Mouse (Mus musculus): Measurements from ENCODE around the gene Cacna1f. TPM values are rescaled to one million over a fixed set of nuclear protein-coding genes. Genes with fewer than 3 reads are reported as not detected.

Cacna1f gene
- total RNA-seq, 2 experiments from 2014 or later, result not detected

DNA sequence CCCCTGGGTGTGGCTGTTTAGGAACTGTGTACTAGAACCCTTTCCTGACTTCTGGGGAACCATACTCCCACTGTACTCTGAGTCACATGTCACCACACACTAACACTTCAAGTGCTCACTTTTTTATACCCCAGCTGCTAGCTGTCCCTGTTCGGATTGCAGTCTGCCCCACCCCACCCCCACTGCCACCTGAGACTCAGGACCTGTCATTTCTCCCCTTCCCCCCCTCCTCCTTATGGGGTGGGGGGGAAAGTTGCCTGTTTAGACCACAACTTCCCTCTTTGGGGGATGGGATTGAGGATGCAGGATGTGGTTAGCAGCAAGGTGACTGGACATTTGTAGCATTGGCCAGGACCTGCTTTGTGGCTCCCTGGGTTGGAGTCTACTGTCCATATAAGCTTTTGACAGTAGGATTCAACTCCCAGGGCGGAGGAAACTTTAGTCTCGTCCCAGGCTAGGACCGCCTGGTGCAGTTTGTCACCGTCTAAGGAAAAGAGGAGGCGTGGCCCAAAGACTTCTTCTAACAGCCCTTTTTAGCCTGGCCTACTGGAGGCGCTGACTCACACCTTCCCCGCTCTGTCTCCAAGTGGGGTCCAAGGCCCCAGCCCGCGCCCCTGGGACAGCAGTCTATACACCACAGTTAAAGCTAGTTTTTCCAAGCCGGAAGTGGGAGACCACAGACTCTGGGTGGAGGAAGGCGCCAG, 66.8 kb downstream of the Cacna1f start:
- no peak for DNase-seq (ENCODE audit: low spot score in 2 of 2)

- peak in 1 of 2 experiments; percentile 32 for DNase-seq (ENCODE audit: low spot score in 2 of 2)
Measured at GRCm38 (mm10) chrX:7674284-7675000, 67.6 kb downstream of the Cacna1f start.

DNA sequence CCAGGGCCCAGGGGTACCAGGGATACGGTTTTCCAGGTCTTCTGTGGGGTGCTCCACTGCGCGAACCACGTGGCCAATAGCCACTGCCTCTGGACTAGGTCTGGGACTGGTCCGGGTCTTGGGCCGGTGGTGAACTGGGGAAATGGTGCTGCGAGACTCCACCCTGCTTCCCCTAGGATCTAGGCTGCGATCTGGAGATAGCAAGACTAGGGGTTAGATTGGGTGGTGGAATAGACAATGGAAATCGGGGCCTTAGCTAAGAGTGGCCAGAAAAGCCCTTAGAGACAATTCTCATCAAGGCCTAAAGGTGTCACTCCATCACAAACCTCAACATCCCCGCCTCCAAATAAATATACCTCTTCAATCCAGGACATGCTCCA, 68.1 kb downstream of the Cacna1f start:
- DNase-seq (ENCODE audit: low spot score in 2 of 2), result no peak

DNA sequence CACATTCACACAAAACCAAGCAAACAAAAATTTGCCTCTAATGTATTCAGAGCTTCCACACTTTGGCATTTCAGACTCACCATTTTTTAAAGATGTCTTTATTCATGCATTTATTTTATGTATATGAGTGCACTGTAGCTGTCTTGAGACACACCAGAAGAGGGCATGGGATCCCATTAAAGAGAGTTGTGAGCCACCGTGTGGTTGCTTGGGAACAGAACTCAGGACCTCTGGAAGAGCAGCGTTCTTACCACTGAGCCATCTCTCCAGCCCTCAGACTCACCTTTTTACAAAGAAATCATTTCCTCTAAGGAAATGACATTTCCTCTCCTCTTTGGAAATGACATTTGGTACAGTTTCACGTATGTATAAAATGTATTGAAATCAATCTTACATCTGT, 72.1 kb downstream of the Cacna1f start:
- DNase-seq (ENCODE audit: low spot score in 2 of 2), result no peak

GRCm38 (mm10) chrX:7679405-7680056, 72.6 kb downstream of the Cacna1f start:
- peak; percentile 79 to 86 for DNase-seq (ENCODE audit: low spot score in 2 of 2)

DNA sequence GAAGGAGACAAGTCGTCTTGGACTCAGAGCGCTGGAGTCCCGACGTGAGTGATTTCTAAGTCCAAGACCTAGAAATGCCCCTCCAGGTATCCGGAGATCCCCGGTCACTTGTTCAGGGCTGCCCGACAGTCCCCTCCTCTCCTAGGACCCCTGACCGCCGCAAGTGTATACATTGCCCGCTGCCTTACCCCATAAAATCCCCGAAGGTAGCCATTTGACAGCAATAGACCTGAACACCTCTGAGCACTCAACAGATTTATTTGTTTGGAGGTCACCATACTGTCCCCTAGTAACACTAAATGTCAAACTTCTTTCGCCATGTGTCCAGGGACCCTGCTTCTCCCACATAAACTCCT, 73.2 kb downstream of the Cacna1f start:
- no peak for DNase-seq (ENCODE audit: low spot score in 2 of 2)

GRCm38 (mm10) chrX:7680864-7681263, 74.0 kb downstream of the Cacna1f start, which contains the start of gene Magix:
Magix (minus strand) TSS chrX:7681251.
- DNase-seq (ENCODE audit: low spot score in 2 of 2), result no peak

Other genes with a start within 250 kb of the Cacna1f start
- 10 to 100 TPM; 14.0 to 14.9 TPM for gene Usp27x, start 231.3 kb upstream of the Cacna1f start, total RNA-seq (2021)
- gene Foxp3, start 33.4 kb upstream of the Cacna1f start, total RNA-seq (2021), result under 1 TPM; 0.21 to 0.22 TPM
- gene Ppp1r3f, start 32.8 kb upstream of the Cacna1f start, total RNA-seq (2021), result 10 to 100 TPM; 13.1 to 14.1 TPM
- gene Ccdc22, start 1.6 kb upstream of the Cacna1f start, total RNA-seq (2021), result 10 to 100 TPM; 21.3 to 23.4 TPM
- gene Syp, start 31.4 kb downstream of the Cacna1f start, total RNA-seq (2021), result 1,000 to 10,000 TPM; 1,418 to 1,453 TPM
- 1 to 10 TPM; 2.0 TPM for gene Prickle3, start 50.2 kb downstream of the Cacna1f start, total RNA-seq (2021)
- 10 to 100 TPM; 14.9 to 19.3 TPM for gene Plp2, start 64.3 kb downstream of the Cacna1f start, total RNA-seq (2021)
- gene Magix, start 74.2 kb downstream of the Cacna1f start, total RNA-seq (2021), result under 1 TPM in 1 of 2 experiments, not detected in 1; 0.42 TPM
- 10 to 100 TPM; 35.5 to 38.4 TPM for gene Gpkow, start 90.0 kb downstream of the Cacna1f start, total RNA-seq (2021)
- gene Wdr45, start 107.2 kb downstream of the Cacna1f start, total RNA-seq (2021), result 10 to 100 TPM; 34.3 to 41.8 TPM
- not detected for gene Gm45208, start 115.2 kb downstream of the Cacna1f start, total RNA-seq (2021)
- gene Praf2, start 121.4 kb downstream of the Cacna1f start, total RNA-seq (2021), result 10 to 100 TPM; 85.0 to 98.9 TPM
- 10 to 100 TPM; 23.0 to 24.5 TPM for gene Ccdc120, start 143.8 kb downstream of the Cacna1f start, total RNA-seq (2021)
- gene Tfe3, start 155.5 kb downstream of the Cacna1f start, total RNA-seq (2021), result 10 to 100 TPM; 28.8 to 38.6 TPM
- 10 to 100 TPM; 86.1 to 93.0 TPM for gene Gripap1, start 182.7 kb downstream of the Cacna1f start, total RNA-seq (2021)
- 10 to 100 TPM; 11.8 to 12.0 TPM for gene Kcnd1, start 215.2 kb downstream of the Cacna1f start, total RNA-seq (2021)
- 10 to 100 TPM; 67.3 to 67.8 TPM for gene Otud5, start 234.3 kb downstream of the Cacna1f start, total RNA-seq (2021)

Measured in layer of hippocampus, postnatal 10 days (tissue).